Mouse (Mus musculus) heart, adult 8-10 months (tissue): ENCODE measurements around the gene L2hgdh. TPM values are rescaled to one million over a fixed set of nuclear protein-coding genes. Genes with fewer than 3 reads are reported as not detected.

ENCODE experiments used
- DNase-seq: peaks from one replicate; pipeline ENCODE4 v3.0.0; 2022; ENCODE audit warnings: low spot score
- total RNA-seq, 4 experiments: library from RNA; stranded (reverse); gene quantifications; 2 replicates each; pipeline ENCODE4 v1.2.4; 2022

L2hgdh gene
- total RNA-seq, 4 experiments from 2014 or later, result 42.7 to 56.7 (median 46.3) TPM

- DNase-seq, result no peak
Observed at GRCm38 (mm10) chr12:69730306-69730705, 5.6 kb upstream of the L2hgdh start.

- DNase-seq, result no peak
Observed at GRCm38 (mm10) chr12:69729246-69729645, 4.6 kb upstream of the L2hgdh start.

- no peak for DNase-seq
Observed at GRCm38 (mm10) chr12:69724018-69724710, 509 bp downstream of the L2hgdh start.

- DNase-seq, result no peak
Observed at GRCm38 (mm10) chr12:69723376-69723775, 1.3 kb downstream of the L2hgdh start.

GRCm38 (mm10) chr12:69722857-69723256 is 1.8 kb downstream of the L2hgdh start:
- DNase-seq, result no peak

- DNase-seq, result no peak
Observed at GRCm38 (mm10) chr12:69713628-69714027, 11.0 kb downstream of the L2hgdh start.

GRCm38 (mm10) chr12:69704799-69705458 is 19.7 kb downstream of the L2hgdh start:
- no peak for DNase-seq

GRCm38 (mm10) chr12:69698352-69698751 is 26.3 kb downstream of the L2hgdh start:
- DNase-seq, result no peak

GRCm38 (mm10) chr12:69696746-69697145 is 27.9 kb downstream of the L2hgdh start:
- DNase-seq, result peak; percentile 66

- no peak for DNase-seq
Observed at GRCm38 (mm10) chr12:69693471-69693870, 31.2 kb downstream of the L2hgdh start.

GRCm38 (mm10) chr12:69690714-69691113 is 34.0 kb downstream of the L2hgdh start:
- no peak for DNase-seq

- DNase-seq, result no peak
Observed at GRCm38 (mm10) chr12:69689094-69689493, 35.6 kb downstream of the L2hgdh start.

- DNase-seq, result no peak
Observed at GRCm38 (mm10) chr12:69688368-69688767, 36.3 kb downstream of the L2hgdh start.

- peak; percentile 86 for DNase-seq
Observed at GRCm38 (mm10) chr12:69683537-69683936, 41.1 kb downstream of the L2hgdh start.

- peak; percentile 22 for DNase-seq
Observed at GRCm38 (mm10) chr12:69682788-69683419, 41.8 kb downstream of the L2hgdh start.

- DNase-seq, result peak; percentile 75
Observed at GRCm38 (mm10) chr12:69682065-69682787, 42.4 kb downstream of the L2hgdh start.

- DNase-seq, result peak; percentile 19
Observed at GRCm38 (mm10) chr12:69681566-69682061, 43.1 kb downstream of the L2hgdh start, which contains the start of gene Sos2. Sos2 (minus strand) TSS chr12:69681852.

GRCm38 (mm10) chr12:69680635-69681565 is 43.8 kb downstream of the L2hgdh start:
- DNase-seq, result peak; percentile 51

- no peak for DNase-seq
Observed at GRCm38 (mm10) chr12:69676157-69676556, 48.5 kb downstream of the L2hgdh start.
